Mouse (Mus musculus) cerebellum, adult 11-12 months (tissue): Measurements from ENCODE around the gene Rp9.

Experiments
- DNase-seq: peaks from one replicate; pipeline ENCODE4 v3.0.0; 2022

Gene Rp9

DNA sequence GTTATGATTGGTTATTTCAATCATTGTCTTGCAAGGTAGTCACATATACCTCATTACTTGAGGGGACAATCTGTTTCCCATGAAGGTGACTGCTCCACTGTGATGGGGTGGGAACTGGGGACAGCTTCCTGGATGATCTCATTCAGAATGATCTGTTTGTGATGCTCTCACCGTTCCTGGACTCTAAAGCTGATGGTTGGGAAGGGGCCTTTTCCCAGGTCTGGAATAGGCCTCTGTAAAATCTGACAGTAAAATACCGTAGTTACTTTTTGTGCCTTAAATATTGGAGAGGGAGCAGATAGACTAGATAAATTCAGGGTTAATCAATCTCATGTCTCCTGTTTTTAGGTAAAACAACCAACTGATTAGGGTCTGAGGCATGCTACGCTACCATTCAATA lies at the start of gene Rp9:
TSS of gene Rp9 (minus strand) at position 101 of the 400 bp plus-strand sequence.
- DNase-seq: no peak

DNA sequence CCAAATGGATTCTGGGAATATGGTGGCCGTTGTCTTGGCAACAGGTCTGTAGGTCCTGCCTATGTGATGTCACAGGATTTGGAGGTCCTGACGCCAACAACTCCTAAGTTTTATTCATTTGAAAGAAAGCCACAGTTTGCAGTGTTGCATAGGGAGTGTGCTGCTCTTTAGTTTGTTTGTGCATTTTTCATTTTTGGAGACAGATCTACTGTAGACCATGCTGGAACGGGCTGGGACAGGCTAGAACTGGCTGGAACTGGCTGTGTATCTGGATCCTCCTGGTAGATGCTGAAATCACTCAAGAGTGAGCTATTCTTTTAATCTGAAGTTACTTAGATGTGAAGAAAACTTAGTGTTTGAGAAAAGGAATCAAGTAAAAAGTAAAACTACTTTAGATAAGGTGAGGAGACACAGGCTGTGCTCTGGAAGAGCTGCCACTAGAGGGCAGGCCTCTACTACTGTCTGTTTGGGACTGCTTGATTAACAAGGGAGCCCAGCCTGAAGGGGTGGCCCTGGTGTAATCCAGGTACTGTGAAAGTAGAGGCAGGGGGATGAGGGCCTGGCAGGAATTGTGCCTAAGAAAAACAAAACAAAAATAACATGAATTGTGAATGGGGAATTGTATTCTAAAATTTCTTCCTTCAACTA lies 49.0 kb upstream of the Rp9 start:
- no peak for DNase-seq

DNA sequence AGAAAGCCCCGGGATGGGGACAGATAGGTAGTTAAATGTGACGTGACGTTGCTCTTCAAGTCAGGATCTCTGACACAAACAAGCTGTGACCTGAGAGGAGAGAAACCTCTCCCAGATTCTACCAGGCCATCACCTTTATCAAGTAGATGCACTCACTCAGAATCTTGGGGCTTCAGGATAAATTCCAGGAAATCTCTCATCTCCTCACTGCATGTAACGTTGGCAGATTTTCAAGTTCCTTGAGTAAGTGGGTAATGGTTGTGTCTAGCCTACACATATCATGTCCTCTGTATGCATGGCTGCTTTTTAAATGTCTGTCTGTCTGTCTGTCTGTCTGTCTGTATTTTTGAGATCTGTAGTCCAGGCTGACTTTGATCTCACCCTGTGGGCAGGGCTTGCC lies 45.5 kb upstream of the Rp9 start:
- DNase-seq: no peak

DNA sequence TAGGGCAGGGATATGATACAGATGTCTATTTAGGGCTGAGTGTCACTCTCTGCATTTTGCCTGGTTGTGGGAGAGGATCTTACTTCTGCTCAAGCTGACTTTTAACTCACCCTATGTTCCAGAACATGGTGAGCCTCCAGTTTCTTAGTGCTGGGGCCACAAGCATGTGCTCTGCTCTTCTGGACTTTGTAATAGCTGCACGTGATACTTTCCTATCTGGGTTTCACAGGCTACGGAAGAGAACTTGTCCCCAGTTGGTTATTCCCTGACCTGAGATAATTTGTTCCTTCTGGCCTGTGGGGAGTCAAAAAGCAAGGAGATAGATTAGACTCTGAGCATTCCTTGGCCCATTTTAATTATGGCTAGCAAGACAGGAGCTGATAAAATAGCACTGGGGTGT lies 36.0 kb upstream of the Rp9 start:
- no peak for DNase-seq

DNA sequence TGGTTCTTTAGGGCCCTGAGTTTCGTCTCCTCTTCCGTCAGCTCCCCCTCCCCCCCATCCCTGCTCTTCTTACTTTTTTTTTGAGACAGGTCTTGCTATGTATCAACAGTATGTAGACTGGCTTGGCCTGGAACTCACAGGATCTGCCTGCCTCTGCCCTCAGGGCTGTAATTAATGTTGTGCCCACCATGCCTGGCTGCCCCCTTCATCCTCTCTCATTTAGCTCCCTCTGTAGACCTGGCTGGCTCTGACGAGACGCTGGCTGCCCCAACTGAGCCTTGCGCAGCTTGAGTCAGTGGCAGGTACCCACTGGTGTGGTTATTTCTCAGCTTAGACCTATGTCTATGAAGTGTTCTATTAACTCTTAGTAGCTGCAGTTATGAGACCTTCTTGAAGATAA lies 34.0 kb upstream of the Rp9 start:
- no peak for DNase-seq

DNA sequence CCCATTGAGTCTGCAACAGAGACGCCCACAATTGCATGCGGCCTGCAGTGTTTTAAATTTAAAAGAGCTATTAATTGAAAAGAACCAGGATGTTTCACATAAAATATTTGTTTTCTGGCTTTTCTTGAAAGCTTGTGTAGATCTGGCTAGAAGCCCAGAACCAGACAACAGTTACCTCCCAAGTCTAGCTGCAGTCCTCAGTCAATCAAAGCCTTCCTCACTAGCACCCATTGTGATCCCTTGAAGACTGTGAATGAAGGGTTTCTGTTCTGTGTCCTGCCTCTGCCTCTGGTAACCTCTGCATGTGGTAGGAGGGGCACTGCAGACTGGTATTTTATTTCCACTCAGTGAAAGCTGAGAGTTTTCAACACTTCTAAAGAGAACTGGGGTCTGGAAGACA lies 33.4 kb upstream of the Rp9 start:
- DNase-seq: no peak

DNA sequence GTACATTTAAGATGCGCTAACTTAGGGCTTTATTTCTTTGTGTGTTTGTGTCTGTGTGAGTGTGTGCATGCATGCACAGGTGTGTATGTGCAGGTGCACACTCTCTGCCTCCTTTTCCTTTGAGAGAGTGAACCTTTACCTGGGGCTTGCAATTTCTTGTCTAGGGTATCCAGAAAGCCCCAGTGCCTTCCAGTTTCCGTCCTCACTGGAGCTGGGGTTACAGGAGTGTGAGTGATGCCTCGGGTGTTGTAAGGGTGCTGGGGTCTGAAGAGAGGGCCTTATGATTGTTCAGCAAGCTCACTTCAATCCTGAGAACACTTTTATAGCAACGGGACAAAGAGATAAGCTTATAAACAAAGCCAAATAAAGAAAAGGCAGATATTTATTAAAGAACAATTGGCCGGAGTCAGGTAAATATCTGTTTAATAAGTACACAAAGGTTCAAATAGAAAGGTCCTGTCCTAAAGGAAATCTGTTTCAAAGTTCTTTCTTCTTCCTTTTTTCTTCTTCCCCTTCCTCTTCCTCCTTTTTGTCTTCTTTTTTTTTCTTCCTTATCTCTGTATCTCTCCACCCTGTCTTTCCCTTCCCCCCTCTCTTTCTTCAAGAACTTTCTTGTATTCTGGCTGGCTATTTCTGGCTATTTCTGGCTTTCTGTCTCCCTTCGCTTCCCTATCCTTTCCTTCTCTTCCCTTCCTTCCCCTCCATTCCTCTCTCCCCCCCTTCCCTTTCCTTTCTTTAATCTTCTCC lies 27.7 kb upstream of the Rp9 start:
- no peak for DNase-seq

DNA sequence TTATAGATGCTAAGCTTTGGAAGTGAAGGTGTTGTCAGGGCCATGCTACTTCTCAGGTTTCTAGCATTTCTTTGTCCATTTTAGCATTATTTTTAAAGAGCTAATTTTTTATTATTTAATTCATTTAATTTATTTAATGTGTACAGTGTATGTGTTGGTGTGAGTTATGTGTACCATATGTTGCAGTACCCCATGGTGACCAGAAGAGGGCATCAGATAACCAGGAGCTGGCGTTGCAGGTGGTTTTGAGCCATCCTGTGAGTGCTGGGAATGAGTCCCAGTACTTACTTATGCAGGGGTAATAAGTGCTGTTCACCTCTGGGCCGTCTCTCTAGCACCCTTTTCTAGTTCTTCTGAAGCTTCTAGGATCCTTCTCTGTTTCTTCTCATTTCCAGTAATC lies 25.6 kb upstream of the Rp9 start:
- DNase-seq: no peak

DNA sequence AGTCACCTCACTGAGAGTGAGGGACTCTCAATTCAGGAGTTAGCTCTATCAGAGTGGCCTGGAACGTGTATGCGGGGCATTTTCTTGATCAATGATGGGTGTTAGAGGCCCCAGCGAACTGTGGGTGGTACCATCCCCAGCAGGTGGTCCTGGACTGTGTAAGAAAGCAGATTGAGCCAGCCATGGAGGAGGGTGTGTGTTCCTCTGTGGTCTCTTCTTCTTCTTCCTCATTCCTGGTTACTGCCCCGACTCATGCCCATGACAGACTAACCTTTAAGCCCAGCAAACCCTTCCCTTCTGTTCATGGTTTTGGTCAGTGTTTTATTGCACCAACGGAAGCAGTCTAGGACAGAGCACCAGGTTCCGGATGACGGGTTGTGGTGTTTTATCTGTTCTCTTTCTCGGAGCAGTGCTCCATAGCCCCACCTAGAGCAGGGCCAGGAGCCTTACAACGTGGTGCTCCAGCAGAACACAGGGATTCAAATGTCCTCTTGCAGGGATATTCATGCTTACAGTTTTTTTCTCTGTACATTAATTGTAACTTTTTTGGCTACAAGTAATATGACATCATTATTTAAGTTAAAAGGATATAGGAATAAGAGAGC lies 24.8 kb upstream of the Rp9 start:
- DNase-seq: no peak

DNA sequence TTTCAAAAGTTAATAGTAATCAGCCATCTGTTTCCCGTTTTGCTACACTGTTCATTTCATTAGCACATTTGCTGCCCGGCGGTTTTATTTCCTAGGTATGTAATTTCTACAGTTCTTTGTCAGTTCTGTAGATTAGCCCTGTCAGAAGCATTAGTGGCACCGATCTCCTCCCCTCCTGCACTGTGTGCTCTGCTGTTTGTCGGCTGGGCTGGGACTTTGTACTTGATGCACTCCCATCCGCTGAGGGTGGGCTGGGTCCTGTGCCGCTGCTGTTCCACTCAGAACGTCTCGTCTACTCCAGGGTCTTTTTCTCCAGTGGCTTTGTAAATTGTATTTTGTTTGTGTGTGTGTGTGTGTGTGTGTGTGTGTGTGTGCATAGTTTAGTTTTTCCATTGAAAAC lies 19.4 kb upstream of the Rp9 start:
- DNase-seq: no peak

DNA sequence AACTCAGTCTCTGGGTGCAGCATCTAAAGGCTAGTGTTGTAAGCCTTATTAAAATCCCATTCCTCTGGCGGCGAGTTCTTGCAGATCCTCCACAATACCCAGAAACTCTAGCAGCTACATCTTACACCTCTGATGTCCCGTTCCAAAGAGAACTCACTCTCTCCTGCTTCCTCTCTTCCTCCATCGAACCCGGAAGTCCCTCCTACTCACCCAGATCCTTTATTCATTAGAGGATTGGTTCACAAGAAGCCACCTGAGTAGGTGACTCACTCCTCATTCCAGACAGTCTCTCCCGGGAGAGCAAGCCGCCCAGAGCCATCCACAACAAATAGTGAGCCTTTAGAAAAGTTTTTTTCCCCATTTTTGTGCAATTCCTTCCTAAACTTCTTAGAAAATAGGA lies 16.7 kb upstream of the Rp9 start:
- DNase-seq: no peak

DNA sequence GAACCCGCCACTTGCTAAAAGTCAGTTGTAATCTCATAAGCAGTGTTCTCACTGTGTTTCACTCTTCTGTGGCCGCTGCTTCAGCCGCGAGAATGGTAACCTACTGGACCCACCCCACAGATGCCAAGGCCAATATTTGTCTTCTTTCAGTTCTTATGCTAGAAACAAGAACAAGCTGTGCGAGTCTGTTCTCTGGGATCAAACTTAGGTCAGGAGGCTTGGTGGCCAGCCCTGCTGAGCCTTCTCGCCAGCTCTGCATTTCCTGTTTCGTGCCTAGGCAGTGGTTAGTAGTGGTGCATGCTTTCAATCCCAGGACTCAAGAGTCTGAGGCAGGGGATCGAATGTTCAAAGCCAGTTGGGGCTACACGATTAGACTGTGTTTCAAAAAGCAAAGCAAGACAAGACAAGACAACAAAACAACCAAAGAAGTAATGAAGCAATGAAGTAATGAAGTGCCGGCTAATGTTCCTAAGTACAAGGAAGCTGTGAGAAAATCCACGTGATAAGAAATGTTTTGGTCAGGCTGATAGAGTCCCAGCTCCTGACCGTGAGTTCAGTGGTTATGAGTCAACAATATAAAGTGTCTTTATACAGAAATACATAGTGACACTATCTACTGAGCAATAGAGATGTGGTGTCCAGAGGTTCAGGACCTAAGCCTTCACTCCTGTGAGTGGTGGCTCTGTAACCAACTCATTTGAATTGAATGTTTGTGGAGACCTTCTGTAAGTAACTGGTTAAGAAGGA lies 15.2 kb upstream of the Rp9 start:
- DNase-seq: no peak

DNA sequence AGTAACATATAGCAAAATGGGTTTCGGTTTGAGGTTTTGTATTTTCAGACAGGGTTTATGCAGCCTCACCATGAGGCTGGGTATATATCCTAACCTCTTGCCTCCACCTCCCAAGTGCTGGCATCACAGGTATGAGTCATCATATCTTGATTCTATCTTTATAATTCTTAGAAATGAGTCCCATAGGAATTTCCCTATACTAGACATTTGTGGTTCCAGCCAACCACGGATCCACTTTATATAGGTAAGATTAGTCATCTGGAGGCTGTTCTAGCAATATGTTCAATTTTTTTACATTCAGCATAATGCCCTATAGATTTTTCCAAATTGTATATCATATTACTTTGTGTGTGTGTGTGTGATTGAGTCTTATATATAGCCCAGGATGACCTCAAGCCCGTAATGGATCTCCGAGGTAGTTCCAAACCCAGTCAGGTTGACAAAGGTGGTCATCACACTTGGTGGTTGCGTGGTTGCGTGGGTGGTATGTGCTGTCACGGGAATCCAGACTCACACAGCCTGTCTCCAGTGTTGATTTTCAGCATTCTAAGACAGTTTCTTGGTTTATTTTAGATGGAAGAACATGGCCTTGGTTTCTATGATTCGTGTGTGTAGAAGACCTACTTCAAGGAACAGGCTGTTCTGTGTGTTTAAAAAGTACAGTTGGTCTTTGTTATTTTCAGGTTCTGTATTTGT lies 14.5 kb upstream of the Rp9 start:
- DNase-seq: no peak

DNA sequence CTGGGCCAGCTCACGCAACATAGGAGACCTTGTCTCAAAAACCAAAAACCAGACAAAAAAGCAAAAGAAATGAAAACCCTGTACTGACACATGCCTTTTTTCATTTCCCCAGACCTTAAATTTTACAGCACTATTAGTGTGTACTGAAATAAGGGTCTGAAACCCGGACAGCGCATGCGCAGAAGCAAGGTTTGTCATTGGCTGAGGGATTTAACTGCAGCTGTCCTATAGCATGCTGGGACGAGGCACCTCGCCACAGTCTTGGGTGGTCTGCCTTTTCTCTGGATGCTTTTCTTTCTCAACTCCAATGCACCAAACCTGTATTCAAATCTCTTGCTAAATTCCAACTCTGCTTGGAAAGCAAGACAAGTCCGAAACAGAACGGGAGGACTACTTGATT lies 9.4 kb upstream of the Rp9 start:
- no peak for DNase-seq

DNA sequence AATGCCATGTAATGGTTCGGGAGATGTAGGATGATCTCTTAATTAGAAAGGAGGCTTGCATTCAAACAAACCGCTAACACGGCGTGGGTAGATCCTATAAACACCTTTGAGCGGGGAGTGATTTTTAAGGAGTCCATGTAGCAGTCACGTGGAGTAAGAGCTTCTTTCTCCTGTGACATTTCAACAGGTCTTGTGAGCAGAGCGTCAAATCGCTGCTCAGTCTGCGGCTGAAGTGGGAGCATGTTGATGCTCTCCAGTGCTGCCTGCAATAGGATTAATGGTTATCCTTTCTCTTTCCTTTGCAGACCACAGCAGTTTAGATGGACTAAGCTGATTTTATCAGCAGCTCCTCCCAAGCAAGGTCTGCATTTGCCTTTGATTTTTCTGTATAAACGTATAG lies 6.7 kb upstream of the Rp9 start:
- no peak for DNase-seq

DNA sequence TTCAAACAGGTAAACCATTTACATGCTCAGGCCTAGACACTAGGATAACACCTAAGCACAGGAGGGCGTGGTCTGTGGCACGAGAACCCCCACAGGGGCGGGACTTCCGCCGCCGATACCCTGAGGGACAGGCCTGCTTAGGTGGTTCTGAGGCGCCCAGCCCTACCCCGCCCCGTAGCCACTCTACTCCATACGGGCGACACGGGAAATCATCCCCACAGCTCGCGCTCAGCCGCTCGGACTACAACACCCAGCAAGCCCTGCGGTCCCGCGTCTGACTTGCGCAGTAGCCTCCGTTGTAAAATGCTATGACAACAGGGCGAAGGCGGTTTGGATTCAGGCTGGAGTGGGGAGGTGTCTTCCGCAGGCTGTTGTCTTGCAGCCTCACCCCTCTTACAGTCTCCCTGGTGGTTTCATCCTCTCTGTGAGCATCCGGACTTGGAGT lies 5.9 kb upstream of the Rp9 start, which contains the start of gene Bbs9:
TSS of gene Bbs9 (plus strand) at position 292 of the 445 bp plus-strand sequence.
- peak; percentile 98 for DNase-seq

DNA sequence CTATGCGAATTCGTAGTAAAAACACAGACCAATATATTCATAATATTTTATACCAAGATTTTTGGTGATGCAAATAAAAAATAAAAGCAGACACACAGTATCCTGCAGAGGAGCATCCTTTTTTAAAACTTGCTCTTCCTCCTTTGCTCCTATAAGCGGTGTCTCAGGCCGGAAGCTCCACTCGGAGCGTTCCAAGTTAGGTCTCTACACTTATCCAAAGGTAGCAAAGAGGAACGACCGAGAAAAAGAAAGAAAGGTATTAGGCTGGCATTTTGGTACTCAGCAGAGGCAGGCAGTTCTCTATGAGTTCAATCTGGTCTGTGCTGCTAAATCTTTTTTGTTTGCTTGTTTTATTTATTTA lies 664 bp downstream of the Rp9 start:
- no peak for DNase-seq

DNA sequence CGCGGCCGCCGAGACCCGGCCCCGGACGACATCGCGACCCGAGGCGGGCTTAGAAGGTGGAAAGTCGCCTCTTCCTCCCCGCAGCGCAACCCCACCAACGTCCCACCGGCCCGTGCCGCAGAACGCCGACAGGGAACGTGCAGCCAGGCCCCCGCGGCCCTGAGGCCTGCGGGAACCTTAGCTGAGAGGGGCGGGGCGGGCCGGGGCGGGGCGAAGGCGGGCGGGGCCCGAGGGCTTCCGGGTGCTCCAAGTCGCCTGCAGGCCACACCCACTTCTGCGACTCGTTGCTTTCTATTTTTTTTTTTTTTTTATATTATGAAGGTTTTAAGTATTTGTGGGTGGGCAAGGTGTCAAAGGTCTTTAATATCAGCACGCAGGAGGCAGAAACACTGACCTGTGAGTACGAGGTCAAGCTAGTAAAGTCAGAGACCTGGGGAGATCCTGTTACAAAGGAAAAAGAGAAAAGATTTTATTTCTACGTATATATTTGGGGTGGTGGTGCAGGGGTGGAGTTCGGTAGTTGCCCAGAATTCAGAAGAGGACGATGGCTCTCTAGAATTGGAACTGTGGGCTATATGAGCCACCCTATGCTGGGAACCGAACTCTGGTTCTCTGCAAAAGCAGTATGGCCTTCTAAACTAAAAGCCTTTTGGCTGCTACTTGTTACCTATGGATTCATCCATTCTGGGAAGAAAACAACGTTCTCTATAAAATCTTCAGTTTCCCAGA lies 1.2 kb downstream of the Rp9 start:
- DNase-seq: no peak

DNA sequence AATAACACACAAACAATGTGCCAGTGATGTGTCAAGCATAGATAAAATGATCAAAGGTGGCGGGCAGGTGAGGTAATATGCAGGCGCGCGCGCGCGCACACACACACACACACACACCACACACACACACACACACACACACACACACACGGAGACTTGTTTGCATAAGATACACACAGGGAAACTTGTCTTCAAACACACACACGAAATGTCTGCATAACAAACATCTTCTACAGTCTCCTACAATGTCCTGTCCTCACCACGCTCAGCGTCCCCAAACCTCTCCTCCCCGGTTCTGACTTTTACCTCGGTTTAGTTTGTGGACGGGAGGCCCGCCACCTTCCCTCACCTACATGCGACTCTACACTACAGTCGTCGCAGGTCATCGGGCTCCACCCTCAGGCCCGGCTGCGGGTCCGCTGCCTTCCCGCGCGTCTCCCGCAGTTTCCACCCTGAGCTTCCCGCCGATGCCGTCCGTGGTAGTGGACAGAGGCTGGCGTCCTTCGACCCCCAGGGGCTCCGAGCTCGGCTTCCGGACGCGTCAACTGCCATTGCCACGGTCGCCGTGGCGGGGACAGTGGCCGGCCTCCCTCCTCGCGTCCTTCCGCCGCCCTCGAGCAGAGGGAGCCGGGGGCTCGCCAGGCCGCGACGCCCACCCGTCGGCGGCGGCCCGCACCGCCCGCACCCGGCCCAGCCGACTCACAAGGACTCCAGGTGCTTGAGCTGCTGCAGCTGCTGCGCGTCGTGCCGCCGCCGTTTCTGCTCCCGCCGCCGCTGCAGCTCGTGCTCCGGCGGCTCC lies 2.0 kb downstream of the Rp9 start:
- peak; percentile 63 for DNase-seq

DNA sequence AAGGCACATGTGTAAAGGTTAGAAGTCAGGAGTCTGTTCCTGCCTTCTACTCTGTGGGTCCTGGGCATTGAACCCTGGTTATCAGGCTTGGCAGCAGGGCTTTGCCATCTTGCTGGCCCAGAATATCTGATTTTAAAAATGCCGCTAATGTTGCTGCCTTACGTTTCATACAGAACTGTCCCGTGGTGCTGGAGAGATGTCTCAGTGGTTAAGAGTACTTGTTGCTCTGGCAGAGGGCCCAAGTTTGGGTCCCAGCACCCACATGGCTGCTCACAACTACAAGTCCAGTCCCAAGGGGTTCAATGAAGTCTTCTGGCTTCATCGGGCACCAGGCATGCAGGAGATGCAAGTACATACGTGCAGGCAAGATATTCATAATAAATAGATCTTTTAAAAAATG lies 3.3 kb downstream of the Rp9 start:
- peak; percentile 49 for DNase-seq

DNA sequence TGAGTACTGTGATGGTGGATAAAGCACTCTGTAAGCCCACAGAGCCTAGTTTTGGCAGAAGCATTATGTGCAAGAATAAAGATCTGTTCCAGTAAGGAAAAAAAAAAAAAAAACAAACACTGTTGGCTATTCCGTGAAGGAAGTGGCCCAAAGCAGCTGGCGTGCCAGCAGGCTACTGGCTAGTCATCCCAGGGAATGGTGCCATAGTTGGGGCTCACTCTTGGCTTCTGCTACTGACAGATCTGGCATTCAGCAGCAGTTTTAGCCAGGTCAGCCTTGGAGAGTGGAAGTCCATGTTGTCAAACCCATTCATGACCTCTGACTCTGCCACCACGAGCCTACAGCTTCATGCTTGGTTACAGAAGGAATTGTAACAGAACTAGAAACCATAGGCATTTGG lies 7.6 kb downstream of the Rp9 start:
- peak; percentile 97 for DNase-seq
